Mouse (Mus musculus): ENCODE measurements around the gene Tnxb. TPM values are rescaled to one million over a fixed set of nuclear protein-coding genes. Genes with fewer than 3 reads are reported as not detected.
A peak's percentile ranks its signal among the peaks of the same experiment; 100 is the strongest.

Tnxb gene
- polyA plus RNA-seq, 1 experiment from 2014 or later: 0.36 TPM

- Histone ChIP-seq H3K27me3 (ENCODE audit: insufficient read depth, low read length) (no peaks in the 10 kb centered on the region), H3K4me3 (ENCODE audit: low read depth, low read length) (no peak overlapping the region), H3K9me3 (ENCODE audit: low read length) (no peaks in the 10 kb centered on the region), H3K4me1 (ENCODE audit: insufficient read depth) (peaks cover 24% of the 10 kb centered on the region), H3K27ac (ENCODE audit: low read depth) (peak overlapping the region; percentile 29; the same call in 1 of the 2 replicates), H3K36me3 (replicated peaks; ENCODE audit: insufficient read depth, low read length) (no peaks in the 10 kb centered on the region), H3K4me2 (ENCODE audit: low read depth, low read length) (no peak overlapping the region), H3K9ac (replicated peaks) (no peak overlapping the region)
- TF ChIP-seq CTCF (IDR thresholded peaks at IDR 0.05; ENCODE audit: low read depth): peak; percentile 28
- no peak for TF ChIP-seq EP300 (IDR thresholded peaks at IDR 0.05; ENCODE audit: low read depth)
- DNase-seq: peak; percentile 14
- 39% methylated on average over 11 of the region's 11 CpGs for WGBS (ENCODE audit: insufficient replicate concordance)
- no peak for ATAC-seq
Observed at GRCm38 (mm10) chr17:34640778-34641601, 29.3 kb upstream of the Tnxb start.

- Histone ChIP-seq H3K9me3 (ENCODE audit: low read length) (no peaks in the 10 kb centered on the region), H3K36me3 (replicated peaks; ENCODE audit: insufficient read depth, low read length) (no peaks in the 10 kb centered on the region), H3K27ac (ENCODE audit: low read depth) (no peak overlapping the region), H3K9ac (replicated peaks) (no peak overlapping the region), H3K27me3 (ENCODE audit: insufficient read depth, low read length) (no peaks in the 10 kb centered on the region), H3K4me2 (ENCODE audit: low read depth, low read length) (no peak overlapping the region), H3K4me3 (ENCODE audit: low read depth, low read length) (no peak overlapping the region), H3K4me1 (ENCODE audit: insufficient read depth) (peaks cover 32% of the 10 kb centered on the region)
- TF ChIP-seq EP300 (IDR thresholded peaks at IDR 0.05; ENCODE audit: low read depth) (no peak), CTCF (IDR thresholded peaks at IDR 0.05; ENCODE audit: low read depth) (no peak)
- DNase-seq: no peak
- ATAC-seq: no peak
- 61% methylated on average over 3 of the region's 3 CpGs for WGBS (ENCODE audit: insufficient replicate concordance)
Observed at GRCm38 (mm10) chr17:34641945-34642344, 28.4 kb upstream of the Tnxb start.

DNA sequence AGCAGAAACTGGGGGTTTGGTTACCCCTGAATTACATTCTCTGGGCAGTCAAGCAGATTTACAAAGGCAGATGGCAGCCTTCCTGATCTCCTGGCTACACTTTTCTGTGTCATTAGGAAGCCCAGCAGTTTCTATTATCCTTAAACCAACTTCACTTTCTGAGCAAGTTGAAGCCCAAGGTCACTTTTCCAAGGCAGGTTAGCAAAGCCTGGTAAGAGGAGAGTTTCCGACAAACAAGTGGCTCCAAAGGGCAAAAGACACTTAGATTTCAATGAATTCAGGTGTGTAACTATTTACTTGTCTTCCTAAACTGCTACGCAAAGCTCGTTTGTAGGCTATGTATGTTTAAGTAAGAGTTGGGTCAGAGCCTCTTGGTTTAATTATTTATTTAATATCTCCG lies 27.0 kb upstream of the Tnxb start:
- H3K9ac ChIP-seq (replicated peaks): no peak overlapping the region
- TF ChIP-seq CTCF (IDR thresholded peaks at IDR 0.05; ENCODE audit: low read depth): no peak
- H3K9me3 ChIP-seq (ENCODE audit: low read length): no peaks in the 10 kb centered on the region
- H3K4me1 ChIP-seq (ENCODE audit: insufficient read depth): peaks cover 42% of the 10 kb centered on the region
- no peaks in the 10 kb centered on the region for H3K27me3 ChIP-seq (ENCODE audit: insufficient read depth, low read length)
- no peak overlapping the region for H3K4me3 ChIP-seq (ENCODE audit: low read depth, low read length)
- H3K4me2 ChIP-seq (ENCODE audit: low read depth, low read length): no peak overlapping the region
- H3K36me3 ChIP-seq (replicated peaks; ENCODE audit: insufficient read depth, low read length): no peaks in the 10 kb centered on the region
- no peak for DNase-seq
- no peak for ATAC-seq
- H3K27ac ChIP-seq (ENCODE audit: low read depth): no peak overlapping the region
- WGBS (ENCODE audit: insufficient replicate concordance): 69% methylated on average over 4 of the region's 4 CpGs

- no peak overlapping the region for H3K4me2 ChIP-seq (ENCODE audit: low read depth, low read length)
- 79% methylated on average over 10 of the region's 10 CpGs for WGBS (ENCODE audit: insufficient replicate concordance)
- peaks cover 44% of the 10 kb centered on the region for H3K4me1 ChIP-seq (ENCODE audit: insufficient read depth)
- TF ChIP-seq EP300 (IDR thresholded peaks at IDR 0.05; ENCODE audit: low read depth): no peak
- TF ChIP-seq CTCF (IDR thresholded peaks at IDR 0.05; ENCODE audit: low read depth): no peak
- ATAC-seq: no peak
- H3K9me3 ChIP-seq (ENCODE audit: low read length): no peaks in the 10 kb centered on the region
- no peaks in the 10 kb centered on the region; the same call in none of the 2 replicates for H3K36me3 ChIP-seq (replicated peaks; ENCODE audit: insufficient read depth, low read length)
- H3K27ac ChIP-seq (ENCODE audit: low read depth): no peak overlapping the region
- H3K4me3 ChIP-seq (ENCODE audit: low read depth, low read length): no peak overlapping the region
- H3K27me3 ChIP-seq (ENCODE audit: insufficient read depth, low read length): no peaks in the 10 kb centered on the region
- DNase-seq: no peak
- H3K9ac ChIP-seq (replicated peaks): no peak overlapping the region
Observed at GRCm38 (mm10) chr17:34643944-34644343, 26.4 kb upstream of the Tnxb start.

GRCm38 (mm10) chr17:34644608-34645007 lies 25.7 kb upstream of the Tnxb start, which contains the start of gene Fkbpl:
Fkbpl (plus strand) TSS chr17:34644764.
- peak; percentile 50 for ATAC-seq

GRCm38 (mm10) chr17:34645256-34645829 lies 25.0 kb upstream of the Tnxb start:
- no peaks in the 10 kb centered on the region for H3K9me3 ChIP-seq (ENCODE audit: low read length)
- H3K27me3 ChIP-seq (ENCODE audit: insufficient read depth, low read length): no peaks in the 10 kb centered on the region
- WGBS (ENCODE audit: insufficient replicate concordance): 52% methylated on average over 10 of the region's 10 CpGs
- H3K27ac ChIP-seq (ENCODE audit: low read depth): 0 out of 2 replicates have a peak overlapping the region, but pooled peaks have one; percentile 16
- peaks cover 3% of the 10 kb centered on the region for H3K36me3 ChIP-seq (replicated peaks; ENCODE audit: insufficient read depth, low read length)
- peak overlapping the region; percentile 64; the same call in 1 of the 2 replicates for H3K9ac ChIP-seq (replicated peaks)
- ATAC-seq (no peak), DNase-seq (no peak)
- peaks cover 44% of the 10 kb centered on the region for H3K4me1 ChIP-seq (ENCODE audit: insufficient read depth)
- H3K4me3 ChIP-seq (ENCODE audit: low read depth, low read length): peak overlapping the region; percentile 52
- H3K4me2 ChIP-seq (ENCODE audit: low read depth, low read length): peak overlapping the region; percentile 80
- no peak for TF ChIP-seq CTCF (IDR thresholded peaks at IDR 0.05; ENCODE audit: low read depth)
- no peak for TF ChIP-seq EP300 (IDR thresholded peaks at IDR 0.05; ENCODE audit: low read depth)

More at GRCm38 (mm10) chr17:34644608-34645007, 25.7 kb upstream of the Tnxb start, which contains the start of gene Fkbpl:
- H3K9ac ChIP-seq (replicated peaks): peak within 1 kb of the TSS; percentile 64
- peak within 1 kb of the TSS; percentile 52 for H3K4me3 ChIP-seq (ENCODE audit: low read depth, low read length)
- no peak for TF ChIP-seq EP300 (IDR thresholded peaks at IDR 0.05; ENCODE audit: low read depth)
- no peak for TF ChIP-seq CTCF (IDR thresholded peaks at IDR 0.05; ENCODE audit: low read depth)
- peak within 1 kb of the TSS; percentile 80 for H3K4me2 ChIP-seq (ENCODE audit: low read depth, low read length)
- H3K4me1 ChIP-seq (ENCODE audit: insufficient read depth): peaks cover 44% of the 10 kb centered on the region
- no peaks in the 10 kb centered on the region for H3K9me3 ChIP-seq (ENCODE audit: low read length)
- WGBS (ENCODE audit: insufficient replicate concordance): 1% methylated on average over 16 of the region's 16 CpGs
- peak within 1 kb of the TSS; percentile 61 for H3K27ac ChIP-seq (ENCODE audit: low read depth)
- H3K36me3 ChIP-seq (replicated peaks; ENCODE audit: insufficient read depth, low read length): no peaks in the 10 kb centered on the region; the same call in none of the 2 replicates
- H3K27me3 ChIP-seq (ENCODE audit: insufficient read depth, low read length): no peaks in the 10 kb centered on the region
- DNase-seq: peak; percentile 94

All from liver, postnatal 0 days (tissue).